Mouse (Mus musculus): ENCODE data around the gene Tdrd3.

- TF ChIP-seq POLR2A (IDR thresholded peaks at IDR 0.05; ENCODE audit: low read depth, low read length) (no peak), CTCF (IDR thresholded peaks at IDR 0.05; ENCODE audit: borderline replicate concordance, insufficient read depth, low read length) (no peak)
These were observed 23.3 kb upstream of the Tdrd3 start for GRCm38 (mm10) chr14:87393096-87393495.
